Mouse (Mus musculus) forebrain, postnatal 0 days (tissue): Measurements from ENCODE around the gene Ddb1. TPM values are rescaled to one million over a fixed set of nuclear protein-coding genes. Genes with fewer than 3 reads are reported as not detected.
"Not testable (repeated sequence)": the region's sequence is repeated elsewhere in the genome, so short reads cannot be mapped to it uniquely, and the experiment has no call there.

Experiments used
- ATAC-seq: fragments of 200-750 bp; cut with Nextera tagmentation; 2 replicates; pipeline ENCODE4 v1.8.0; 2017; ENCODE audit warnings: mild to moderate bottlenecking, moderate library complexity
- DNase-seq: peaks from one replicate; pipeline ENCODE4 v3.0.0-alpha.2; 2015
- H3K27ac ChIP-seq: fragments of 300-500 bp; sonication (generic); 2 replicates; pipeline ENCODE4 v1.5.1; 2014; ENCODE audit warnings: low read depth, mild to moderate bottlenecking, antibody characterized with exemption, low read length, moderate library complexity, mixed read lengths
- H3K27me3 ChIP-seq: fragments of 300-500 bp; sonication (generic); 2 replicates; pipeline ENCODE4 v1.6.1; 2014; ENCODE audit warnings: mild to moderate bottlenecking, low read length, mixed read lengths; ENCODE audit not compliant: insufficient read depth
- H3K36me3 ChIP-seq: fragments of 300-500 bp; sonication (generic); 2 replicates; pipeline ENCODE4 v1.6.1; 2014; ENCODE audit warnings: mild to moderate bottlenecking, moderate library complexity; ENCODE audit not compliant: insufficient read depth
- H3K4me1 ChIP-seq: fragments of 300-500 bp; sonication (generic); 2 replicates; pipeline ENCODE4 v1.6.1; 2014; ENCODE audit warnings: antibody characterized with exemption; ENCODE audit not compliant: insufficient read depth
- H3K4me2 ChIP-seq: fragments of 300-500 bp; sonication (generic); 2 replicates; pipeline ENCODE4 v1.6.1; 2014; ENCODE audit warnings: low read depth, mild to moderate bottlenecking, moderate library complexity
- H3K4me3 ChIP-seq: fragments of 300-500 bp; sonication (generic); 2 replicates; pipeline ENCODE4 v1.5.1; 2014; ENCODE audit warnings: low read depth, low read length, mixed read lengths
- H3K9ac ChIP-seq: fragments of 300-500 bp; sonication (generic); 2 replicates; pipeline ENCODE4 v1.6.1; 2014; ENCODE audit warnings: mild to moderate bottlenecking
- H3K9me3 ChIP-seq: fragments of 300-500 bp; sonication (generic); 2 replicates; pipeline ENCODE4 v1.6.1; 2016; ENCODE audit warnings: low read length
- CTCF ChIP-seq: sonication (generic); IDR thresholded peaks from 2 replicates; pipeline ENCODE4 v1.5.1; 2016; ENCODE audit warnings: antibody characterized with exemption, control low read depth, low read depth
- WGBS: fragments of 180-500 bp; shearing (Covaris S2); extraction: QIAGEN DNeasy Blood & Tissue Kit; methylation state at CpG from one replicate; pipeline ENCODE4 v1.1.7; 2014; 5-methylcytosine and 5-hydroxymethylcytosine counted together
- polyA plus RNA-seq: library from polyadenylated mRNA; unstranded; fragments of >200 nt; fragmentation: Nextera tagmentation; extraction: Ambion mirVana; gene quantifications from 2 replicates; pipeline ENCODE4 v1.2.1, GENCODE M21; 2015
- total RNA-seq: library from RNA; depleted of rRNA; stranded (reverse); fragments of >200 nt; gene quantifications from 2 replicates; pipeline ENCODE4 v1.2.3, GENCODE M21; 2014; rRNA removed

Gene Ddb1
- total RNA-seq = 245 and 273 TPM in 2 replicates
- 130 and 145 TPM in 2 replicates for polyA plus RNA-seq

DNA sequence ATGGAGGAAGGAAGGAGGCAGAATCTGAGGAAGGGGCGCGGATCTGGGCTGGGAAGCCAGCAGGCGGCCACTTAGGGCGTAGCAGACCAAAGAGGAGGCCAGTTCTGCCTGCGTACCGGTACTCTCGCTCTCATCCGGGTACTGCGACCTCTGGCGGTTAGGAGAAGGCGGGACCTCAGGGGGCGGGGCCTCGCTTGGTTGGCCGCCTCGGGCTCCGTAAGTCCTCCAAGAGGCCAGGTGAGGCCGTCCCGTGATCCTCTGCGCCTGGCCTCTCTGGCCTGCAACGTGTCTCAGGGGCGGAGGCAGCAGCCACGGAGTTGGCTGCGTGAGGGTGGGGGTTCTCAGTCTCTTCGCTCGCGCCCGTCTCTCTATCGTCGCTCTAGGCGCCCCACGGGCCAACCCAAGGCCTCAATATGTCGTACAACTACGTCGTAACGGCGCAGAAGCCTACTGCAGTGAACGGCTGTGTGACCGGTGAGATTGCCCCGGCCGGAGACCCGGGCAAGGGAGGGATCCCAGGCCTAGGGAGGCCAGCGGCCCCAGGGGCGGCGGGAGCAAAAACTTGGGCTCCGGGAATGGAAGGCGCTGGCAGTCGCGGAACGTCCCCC is at the start of gene Ddb1, which contains the start of gene Tkfc:
TSS of gene Ddb1 (plus strand) at position 35 of the 608 bp plus-strand sequence.
TSS of gene Tkfc (minus strand) at position 362 of the 608 bp plus-strand sequence.
- DNase-seq (peak; percentile 99), ATAC-seq (peak; percentile 96)
- H3K4me3 ChIP-seq = peak within 1 kb of the TSS; percentile 93
- 2% methylated on average over 49 of the region's 49 CpGs for WGBS
- TF ChIP-seq CTCF = peak; percentile 82
- peak within 1 kb of the TSS; percentile 91 for H3K27ac ChIP-seq
- H3K9me3 ChIP-seq = no peaks in the 10 kb centered on the region
- peak within 1 kb of the TSS; percentile 93 for H3K9ac ChIP-seq
- peaks cover 23% of the 10 kb centered on the region for H3K36me3 ChIP-seq
- H3K4me1 ChIP-seq = peaks cover 14% of the 10 kb centered on the region
- H3K4me2 ChIP-seq = peak within 1 kb of the TSS; percentile 73
- H3K27me3 ChIP-seq = no peaks in the 10 kb centered on the region

DNA sequence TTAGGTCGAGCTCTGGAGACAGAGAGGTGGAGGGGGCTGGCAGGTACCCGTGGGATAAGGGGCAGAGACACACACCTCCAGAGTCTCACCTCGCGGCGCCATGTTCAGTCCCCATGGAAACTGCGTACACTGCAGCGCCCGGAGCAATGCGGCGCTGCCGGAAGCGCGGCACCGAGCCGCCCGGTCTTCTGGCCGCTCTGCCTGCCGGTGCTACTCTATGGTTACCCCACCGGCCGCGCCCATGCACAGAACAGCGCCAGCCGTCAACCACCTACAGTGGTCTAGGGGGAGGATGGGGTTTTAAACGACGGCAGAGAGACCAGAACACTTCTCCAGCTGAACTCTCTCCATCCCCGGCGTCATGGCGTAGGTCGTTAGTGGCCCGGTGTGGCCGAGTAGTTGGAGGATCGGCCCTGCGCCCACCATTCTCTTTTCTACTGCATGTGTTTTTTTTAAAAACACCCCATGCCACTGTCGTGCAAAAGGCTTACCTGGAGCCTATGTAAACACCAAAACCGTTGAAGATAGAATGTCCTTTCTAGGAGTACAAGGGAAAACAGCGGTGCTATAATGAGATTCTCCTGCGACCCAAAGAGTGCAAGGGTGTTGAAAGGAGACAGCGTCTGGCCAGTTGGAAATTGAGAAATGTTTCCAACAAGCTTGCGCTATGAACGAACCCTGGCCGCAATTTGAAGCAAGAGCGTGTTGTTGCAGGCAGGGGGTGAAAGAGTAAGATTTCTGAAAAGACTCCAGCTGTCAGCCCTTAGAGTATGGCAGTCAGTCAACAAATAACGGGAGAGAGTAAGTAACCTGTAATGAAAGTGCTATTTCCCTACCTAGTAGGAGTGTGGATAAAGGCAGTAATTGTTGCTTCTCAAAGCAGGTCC is 49.3 kb upstream of the Ddb1 start, which contains the start of gene Tmem216:
TSS of gene Tmem216 (minus strand) at position 615 of the 887 bp plus-strand sequence.
- Histone ChIP-seq H3K9ac (peak within 1 kb of the TSS; percentile 75), H3K4me3 (peak within 1 kb of the TSS; percentile 64), H3K9me3 (no peaks in the 10 kb centered on the region), H3K27ac (peak within 1 kb of the TSS; percentile 89), H3K27me3 (no peaks in the 10 kb centered on the region), H3K4me1 (peaks cover 8% of the 10 kb centered on the region), H3K4me2 (peak within 1 kb of the TSS; percentile 73), H3K36me3 (peaks cover 23% of the 10 kb centered on the region)
- WGBS = under 1% methylated on average over 40 of the region's 43 CpGs
- TF ChIP-seq CTCF = peak; percentile 28
- ATAC-seq (peak; percentile 100), DNase-seq (peak; percentile 89)

DNA sequence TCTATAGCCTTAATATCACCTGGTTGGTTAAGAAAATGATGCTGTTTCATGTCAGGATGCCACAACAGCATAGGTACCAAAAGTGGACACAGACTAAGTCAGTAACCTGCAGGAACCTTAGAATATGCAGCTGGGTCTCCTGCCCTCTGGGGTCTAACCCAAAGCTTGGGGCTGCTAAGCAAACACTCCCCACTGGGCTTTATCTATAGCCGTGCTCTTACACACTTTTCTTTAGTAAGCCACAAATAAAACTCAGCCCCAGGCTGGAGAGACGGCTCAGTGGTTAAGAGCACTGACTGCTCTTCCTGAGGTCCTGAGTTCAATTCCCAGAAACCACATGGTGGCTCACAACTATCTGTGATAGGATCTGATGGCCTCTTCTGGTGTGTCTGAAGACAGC is 48.1 kb upstream of the Ddb1 start:
- peaks cover 8% of the 10 kb centered on the region for H3K4me1 ChIP-seq
- no peak overlapping the region for H3K9ac ChIP-seq
- no peak overlapping the region for H3K27ac ChIP-seq
- ATAC-seq (no peak), DNase-seq (no peak)
- H3K36me3 ChIP-seq = peaks cover 12% of the 10 kb centered on the region
- no peak overlapping the region for H3K4me3 ChIP-seq
- no peak for TF ChIP-seq CTCF
- no peaks in the 10 kb centered on the region for H3K9me3 ChIP-seq
- no peaks in the 10 kb centered on the region for H3K27me3 ChIP-seq
- WGBS = 65% methylated on average over 2 of the region's 2 CpGs
- no peak overlapping the region for H3K4me2 ChIP-seq

DNA sequence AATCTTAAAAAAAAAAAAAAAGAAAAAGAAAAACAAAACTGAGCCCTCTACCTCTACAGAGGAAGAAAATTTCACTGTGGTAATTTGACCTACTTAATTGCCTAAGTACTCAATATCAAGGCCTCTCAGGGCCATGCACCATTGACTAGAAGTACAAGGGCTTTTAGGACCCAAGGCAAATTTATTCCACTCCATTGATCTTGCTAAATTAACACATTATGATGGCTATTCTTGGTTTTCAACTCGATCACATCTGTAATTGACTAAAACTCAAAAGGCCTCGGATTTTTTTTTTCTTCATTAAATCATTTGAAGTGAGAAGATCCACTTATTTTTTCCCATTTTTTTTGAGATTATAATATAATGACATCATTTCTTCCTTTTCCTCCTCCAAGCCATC is 47.7 kb upstream of the Ddb1 start:
- no peak for ATAC-seq
- 62% methylated on average over 2 of the region's 2 CpGs for WGBS

DNA sequence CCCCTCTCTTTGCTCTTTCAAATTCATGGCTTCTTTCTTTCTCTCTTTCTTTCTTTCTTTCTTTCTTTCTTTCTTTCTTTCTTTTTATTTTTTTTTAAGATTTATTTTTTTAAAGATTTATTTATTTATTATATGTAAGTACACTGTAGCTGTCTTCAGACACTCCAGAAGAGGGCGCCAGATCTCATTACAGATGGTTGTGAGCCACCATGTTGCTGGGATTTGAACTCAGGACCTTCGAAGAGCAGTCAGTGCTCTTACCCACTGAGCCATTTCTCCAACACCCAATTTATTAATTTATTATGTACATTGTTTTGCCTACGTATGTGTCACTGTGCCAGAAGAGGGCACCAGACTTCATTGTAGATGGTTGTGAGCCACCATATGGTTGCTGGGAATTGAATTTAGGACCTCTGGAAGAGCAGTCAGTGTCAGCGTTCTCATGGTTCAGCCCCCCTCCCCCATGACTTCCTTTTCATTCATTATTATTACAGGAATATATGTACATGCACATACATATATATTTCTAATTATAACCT is 47.2 kb upstream of the Ddb1 start:
- not testable (repeated sequence) for H3K36me3 ChIP-seq, H3K4me2 ChIP-seq, ATAC-seq, H3K9me3 ChIP-seq, DNase-seq, H3K27ac ChIP-seq, H3K27me3 ChIP-seq, H3K9ac ChIP-seq, H3K4me1 ChIP-seq, H3K4me3 ChIP-seq
- 73% methylated on average over 4 of the region's 4 CpGs for WGBS

More for the DNA sequence above, 47.7 kb upstream of the Ddb1 start:
- no peaks in the 10 kb centered on the region for H3K27me3 ChIP-seq
- no peak overlapping the region for H3K9ac ChIP-seq
- H3K9me3 ChIP-seq = no peaks in the 10 kb centered on the region
- peaks cover 8% of the 10 kb centered on the region; the same call in 1 of the 2 replicates for H3K36me3 ChIP-seq
- no peak overlapping the region for H3K4me3 ChIP-seq
- DNase-seq = no peak
- peaks cover 8% of the 10 kb centered on the region for H3K4me1 ChIP-seq
- H3K4me2 ChIP-seq = no peak overlapping the region
- H3K27ac ChIP-seq = no peak overlapping the region
- TF ChIP-seq CTCF = no peak

DNA sequence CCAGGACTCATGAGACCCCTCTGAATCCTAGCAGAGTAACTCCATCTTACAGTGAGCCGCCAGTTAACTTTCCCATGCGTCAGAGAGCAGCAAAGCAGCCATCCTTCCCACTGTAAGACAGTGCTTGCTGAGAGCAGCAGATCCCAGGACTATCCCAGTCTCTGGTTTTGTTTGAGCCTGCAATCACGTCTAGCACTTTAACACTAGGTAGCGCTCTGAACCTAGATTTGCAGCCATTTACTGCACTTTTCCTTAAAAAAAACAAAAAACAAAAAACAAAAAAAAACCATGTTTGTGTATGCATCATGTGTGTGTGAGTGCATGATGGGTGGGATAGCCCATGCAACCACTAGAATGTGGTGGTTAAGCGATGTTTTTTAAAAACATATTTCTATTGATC is 45.0 kb upstream of the Ddb1 start:
- Histone ChIP-seq H3K36me3 (no peaks in the 10 kb centered on the region), H3K27ac (no peak overlapping the region), H3K4me2 (no peak overlapping the region), H3K27me3 (no peaks in the 10 kb centered on the region), H3K4me3 (no peak overlapping the region), H3K9ac (no peak overlapping the region), H3K4me1 (peaks cover under 1% of the 10 kb centered on the region), H3K9me3 (no peaks in the 10 kb centered on the region)
- TF ChIP-seq CTCF = peak; percentile 56
- 32% methylated on average over 5 of the region's 5 CpGs for WGBS
- ATAC-seq (no peak), DNase-seq (peak; percentile 30)
